Mouse (Mus musculus): Measurements from ENCODE around the gene Nanos2. TPM values are rescaled to one million over a fixed set of nuclear protein-coding genes. Genes with fewer than 3 reads are reported as not detected.

Nanos2 gene
- 0.09 TPM in 1 of 2 replicates, not detected in the other for polyA plus RNA-seq (2016; fragmentation: Nextera tagmentation; extraction: Ambion mirVana)

- 73% methylated on average over 2 of the region's 2 CpGs for WGBS
- Histone ChIP-seq H3K36me3 (no peaks in the 10 kb centered on the region), H3K27me3 (ENCODE audit: insufficient read depth, poor library complexity, severe bottlenecking) (peaks cover 18% of the 10 kb centered on the region), H3K9me3 (no peaks in the 10 kb centered on the region), H3K4me1 (replicated peaks) (peaks cover 24% of the 10 kb centered on the region), H3K27ac (no peak within 1 kb of the TSS), H3K4me3 (no peak within 1 kb of the TSS)
- DNase-seq (ENCODE audit: low spot score) = no peak
These were observed at the start of gene Nanos2 for GRCm38 (mm10) chr7:18987100-18987499. Gene Nanos2 (plus strand): TSS chr7:18987400.

GRCm38 (mm10) chr7:18942376-18942775, 44.8 kb upstream of the Nanos2 start:
- H3K4me1 ChIP-seq (replicated peaks) = peaks cover 55% of the 10 kb centered on the region
- H3K27me3 ChIP-seq (ENCODE audit: insufficient read depth, poor library complexity, severe bottlenecking) = no peaks in the 10 kb centered on the region; the same call in 1 of the 2 replicates

GRCm38 (mm10) chr7:18942815-18943214, 44.4 kb upstream of the Nanos2 start:
- Histone ChIP-seq H3K4me3 (peak overlapping the region; percentile 27; the same call in 1 of the 2 replicates), H3K27ac (peak overlapping the region; percentile 88), H3K27me3 (ENCODE audit: insufficient read depth, poor library complexity, severe bottlenecking) (no peaks in the 10 kb centered on the region; the same call in 1 of the 2 replicates), H3K4me1 (replicated peaks) (peaks cover 59% of the 10 kb centered on the region), H3K9me3 (0 out of 2 replicates have a peak, but pooled peaks cover 3% of the 10 kb centered on the region), H3K36me3 (peaks cover 48% of the 10 kb centered on the region)
- WGBS = 55% methylated on average over 9 of the region's 9 CpGs
- DNase-seq (ENCODE audit: low spot score) = no peak

More at GRCm38 (mm10) chr7:18942376-18942775, 44.8 kb upstream of the Nanos2 start:
- H3K36me3 ChIP-seq = peaks cover 43% of the 10 kb centered on the region
- 0 out of 2 replicates have a peak, but pooled peaks cover 5% of the 10 kb centered on the region for H3K9me3 ChIP-seq
- WGBS = 21% methylated on average over 1 of the region's 1 CpGs
- H3K4me3 ChIP-seq = peak overlapping the region; percentile 27
- H3K27ac ChIP-seq = peak overlapping the region; percentile 88
- DNase-seq (ENCODE audit: low spot score) = peak; percentile 72

GRCm38 (mm10) chr7:18948151-18948550, 39.0 kb upstream of the Nanos2 start:
- 65% methylated on average over 6 of the region's 6 CpGs for WGBS
- H3K4me3 ChIP-seq = no peak overlapping the region
- H3K27me3 ChIP-seq (ENCODE audit: insufficient read depth, poor library complexity, severe bottlenecking) = no peaks in the 10 kb centered on the region; the same call in 1 of the 2 replicates
- DNase-seq (ENCODE audit: low spot score) = no peak
- H3K9me3 ChIP-seq = 0 out of 2 replicates have a peak, but pooled peaks cover 3% of the 10 kb centered on the region
- peak overlapping the region; percentile 89 for H3K27ac ChIP-seq
- H3K36me3 ChIP-seq = peaks cover 60% of the 10 kb centered on the region
- H3K4me1 ChIP-seq (replicated peaks) = peaks cover 60% of the 10 kb centered on the region

GRCm38 (mm10) chr7:18949781-18950522, 37.2 kb upstream of the Nanos2 start:
- peaks cover 46% of the 10 kb centered on the region for H3K4me1 ChIP-seq (replicated peaks)
- WGBS = 22% methylated on average over 12 of the region's 12 CpGs
- peak overlapping the region; percentile 26 for H3K4me3 ChIP-seq
- peak; percentile 92 for DNase-seq (ENCODE audit: low spot score)
- no peaks in the 10 kb centered on the region for H3K27me3 ChIP-seq (ENCODE audit: insufficient read depth, poor library complexity, severe bottlenecking)
- 0 out of 2 replicates have a peak, but pooled peaks cover 3% of the 10 kb centered on the region for H3K9me3 ChIP-seq
- peak overlapping the region; percentile 89 for H3K27ac ChIP-seq
- H3K36me3 ChIP-seq = peaks cover 65% of the 10 kb centered on the region

GRCm38 (mm10) chr7:18950523-18951315, 36.5 kb upstream of the Nanos2 start:
- H3K4me3 ChIP-seq = peak overlapping the region; percentile 26
- H3K9me3 ChIP-seq = no peaks in the 10 kb centered on the region
- WGBS = 18% methylated on average over 18 of the region's 18 CpGs
- H3K27me3 ChIP-seq (ENCODE audit: insufficient read depth, poor library complexity, severe bottlenecking) = peaks cover 4% of the 10 kb centered on the region
- peaks cover 46% of the 10 kb centered on the region for H3K4me1 ChIP-seq (replicated peaks)
- H3K27ac ChIP-seq = peak overlapping the region; percentile 89
- H3K36me3 ChIP-seq = peaks cover 65% of the 10 kb centered on the region
- peak; percentile 70 for DNase-seq (ENCODE audit: low spot score)

- peak overlapping the region; percentile 89; the same call in 1 of the 2 replicates for H3K27ac ChIP-seq
- H3K4me1 ChIP-seq (replicated peaks) = peaks cover 49% of the 10 kb centered on the region
- peaks cover 10% of the 10 kb centered on the region for H3K27me3 ChIP-seq (ENCODE audit: insufficient read depth, poor library complexity, severe bottlenecking)
- H3K36me3 ChIP-seq = peaks cover 67% of the 10 kb centered on the region
- H3K9me3 ChIP-seq = no peaks in the 10 kb centered on the region
- peak overlapping the region; percentile 26 for H3K4me3 ChIP-seq
- 14% methylated on average over 15 of the region's 15 CpGs for WGBS
- DNase-seq (ENCODE audit: low spot score) = peak; percentile 63
These were observed 35.8 kb upstream of the Nanos2 start for GRCm38 (mm10) chr7:18951397-18951796.

GRCm38 (mm10) chr7:18957569-18958383, 29.4 kb upstream of the Nanos2 start:
- Histone ChIP-seq H3K36me3 (peaks cover 48% of the 10 kb centered on the region), H3K9me3 (no peaks in the 10 kb centered on the region), H3K27ac (peak overlapping the region; percentile 85), H3K27me3 (ENCODE audit: insufficient read depth, poor library complexity, severe bottlenecking) (peaks cover 71% of the 10 kb centered on the region), H3K4me3 (peak overlapping the region; percentile 62), H3K4me1 (replicated peaks) (peaks cover 63% of the 10 kb centered on the region)
- WGBS = under 1% methylated on average over 106 of the region's 107 CpGs
- peak; percentile 66 for DNase-seq (ENCODE audit: low spot score)

- peaks cover 77% of the 10 kb centered on the region for H3K27me3 ChIP-seq (ENCODE audit: insufficient read depth, poor library complexity, severe bottlenecking)
- DNase-seq (ENCODE audit: low spot score) = no peak
- under 1% methylated on average over 21 of the region's 21 CpGs for WGBS
These were observed 28.8 kb upstream of the Nanos2 start for GRCm38 (mm10) chr7:18958384-18958766.

GRCm38 (mm10) chr7:18959446-18959845, 27.8 kb upstream of the Nanos2 start:
- no peak for DNase-seq (ENCODE audit: low spot score)
- peaks cover 80% of the 10 kb centered on the region for H3K4me1 ChIP-seq (replicated peaks)
- 62% methylated on average over 8 of the region's 8 CpGs for WGBS
- no peaks in the 10 kb centered on the region for H3K9me3 ChIP-seq
- H3K27ac ChIP-seq = no peak overlapping the region
- peaks cover 32% of the 10 kb centered on the region for H3K36me3 ChIP-seq
- peaks cover 88% of the 10 kb centered on the region for H3K27me3 ChIP-seq (ENCODE audit: insufficient read depth, poor library complexity, severe bottlenecking)
- no peak overlapping the region for H3K4me3 ChIP-seq

More at GRCm38 (mm10) chr7:18958384-18958766, 28.8 kb upstream of the Nanos2 start:
- peaks cover 69% of the 10 kb centered on the region for H3K4me1 ChIP-seq (replicated peaks)
- peak overlapping the region; percentile 62 for H3K4me3 ChIP-seq
- H3K9me3 ChIP-seq = no peaks in the 10 kb centered on the region
- H3K27ac ChIP-seq = peak overlapping the region; percentile 85
- peaks cover 42% of the 10 kb centered on the region for H3K36me3 ChIP-seq

GRCm38 (mm10) chr7:18962171-18962792, 24.9 kb upstream of the Nanos2 start:
- H3K27me3 ChIP-seq (ENCODE audit: insufficient read depth, poor library complexity, severe bottlenecking) = peaks cover 85% of the 10 kb centered on the region
- peak overlapping the region; percentile 13; the same call in 1 of the 2 replicates for H3K27ac ChIP-seq
- WGBS = under 1% methylated on average over 17 of the region's 17 CpGs

More at GRCm38 (mm10) chr7:18962171-18962792, 24.9 kb upstream of the Nanos2 start:
- Histone ChIP-seq H3K4me1 (replicated peaks) (peaks cover 75% of the 10 kb centered on the region), H3K36me3 (peaks cover 12% of the 10 kb centered on the region), H3K9me3 (no peaks in the 10 kb centered on the region), H3K4me3 (peak overlapping the region; percentile 52)
- peak; percentile 36 for DNase-seq (ENCODE audit: low spot score)
